Mouse (Mus musculus) ovary, postnatal 36 days (tissue): ENCODE results near the gene Snx14.
"Not testable (repeated sequence)": the region's sequence is repeated elsewhere in the genome, so short reads cannot be mapped to it uniquely, and the experiment has no call there.

Source experiments
- DNase-seq: peaks from one replicate; pipeline ENCODE4 v3.0.0; 2022; ENCODE audit warnings: low spot score, mixed read lengths

Gene Snx14

GRCm38 (mm10) chr9:88438555-88439237, at the start of gene Snx14:
TSS of gene Snx14 (minus strand) at chr9:88438958.
- peak; percentile 98 for DNase-seq

- peak; percentile 7 for DNase-seq
These were observed 45.8 kb upstream of the Snx14 start for GRCm38 (mm10) chr9:88484531-88484930.

GRCm38 (mm10) chr9:88482829-88483396, 44.2 kb upstream of the Snx14 start:
- DNase-seq: no peak

GRCm38 (mm10) chr9:88482230-88482828, 43.6 kb upstream of the Snx14 start, which contains the start of gene Syncrip:
TSS of gene Syncrip (minus strand) at chr9:88482574.
- peak; percentile 95 for DNase-seq

DNA sequence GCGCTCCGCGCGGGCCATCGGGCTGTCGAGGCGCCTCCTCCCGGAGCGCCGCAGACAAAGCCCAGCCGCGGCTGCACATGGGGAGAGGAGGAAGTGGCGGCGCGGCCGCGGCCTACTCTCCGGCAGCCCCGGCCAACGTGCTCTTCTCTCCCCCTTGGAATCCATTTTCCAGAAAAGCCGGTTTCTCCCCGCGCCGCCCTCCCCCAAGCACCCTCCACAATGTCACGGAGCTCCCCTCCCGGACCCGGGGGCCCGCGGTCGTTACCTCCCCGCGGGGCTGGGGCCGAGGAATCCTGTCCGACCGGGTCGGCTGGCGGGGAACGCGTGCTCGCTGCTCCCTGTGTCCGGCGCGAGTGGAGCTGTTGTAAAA, 43.0 kb upstream of the Snx14 start:
- no peak for DNase-seq

DNA sequence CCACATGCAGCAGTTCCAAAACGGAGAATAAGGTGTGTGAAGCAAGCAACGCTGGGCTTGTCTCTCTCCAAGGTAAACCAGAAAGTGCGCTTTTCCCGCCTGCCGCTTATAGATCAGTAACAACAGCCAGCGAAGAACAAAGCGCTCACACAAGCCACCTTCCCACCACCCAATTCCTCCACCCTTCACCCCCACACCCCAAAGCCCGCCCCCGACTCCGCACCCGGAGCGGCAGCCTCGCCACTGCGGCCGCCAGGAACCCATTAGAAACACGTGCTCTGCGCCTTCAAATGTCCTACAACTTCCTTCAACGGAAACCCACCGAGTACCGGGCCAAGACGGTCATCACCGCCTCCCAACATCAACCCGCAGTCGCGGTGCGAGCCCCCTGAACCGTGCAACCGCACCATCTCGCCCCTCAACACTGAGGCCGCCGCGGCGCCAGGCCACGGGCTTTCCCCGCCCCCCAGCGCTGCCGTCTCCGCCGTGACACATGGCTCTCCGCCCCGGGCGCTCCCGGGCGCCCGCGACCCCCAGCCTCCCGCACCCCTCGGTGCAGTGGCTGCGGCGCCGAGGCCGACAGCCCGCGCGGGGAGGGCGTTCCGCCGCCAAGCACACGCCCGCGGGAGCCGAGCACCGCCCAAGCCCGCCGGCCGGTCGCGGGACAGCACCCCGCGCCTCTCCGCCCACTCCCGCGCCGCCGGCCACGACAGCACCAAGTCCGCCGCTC, 42.5 kb upstream of the Snx14 start:
- DNase-seq: peak; percentile 53

DNA sequence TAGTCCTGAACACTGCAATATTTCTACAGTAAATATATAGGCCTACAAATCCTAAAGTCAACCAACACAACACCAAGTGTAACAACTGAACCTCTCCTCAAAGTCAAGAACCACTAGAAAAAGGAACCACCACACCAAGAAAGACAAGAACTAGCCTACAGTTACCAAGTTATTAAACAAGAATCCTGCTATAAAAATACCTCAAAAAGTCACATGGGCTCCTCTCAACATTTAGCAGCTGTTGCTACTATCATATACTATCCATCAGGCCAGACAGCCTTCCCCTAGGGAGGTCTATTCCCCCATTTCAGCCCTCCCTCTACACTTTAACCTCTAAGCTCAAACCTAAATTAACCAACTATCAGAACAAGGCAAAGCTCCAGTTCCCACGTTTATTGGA, 41.4 kb upstream of the Snx14 start:
- no peak for DNase-seq

- DNase-seq: no peak
These were observed 37.4 kb upstream of the Snx14 start for GRCm38 (mm10) chr9:88476138-88476537.

DNA sequence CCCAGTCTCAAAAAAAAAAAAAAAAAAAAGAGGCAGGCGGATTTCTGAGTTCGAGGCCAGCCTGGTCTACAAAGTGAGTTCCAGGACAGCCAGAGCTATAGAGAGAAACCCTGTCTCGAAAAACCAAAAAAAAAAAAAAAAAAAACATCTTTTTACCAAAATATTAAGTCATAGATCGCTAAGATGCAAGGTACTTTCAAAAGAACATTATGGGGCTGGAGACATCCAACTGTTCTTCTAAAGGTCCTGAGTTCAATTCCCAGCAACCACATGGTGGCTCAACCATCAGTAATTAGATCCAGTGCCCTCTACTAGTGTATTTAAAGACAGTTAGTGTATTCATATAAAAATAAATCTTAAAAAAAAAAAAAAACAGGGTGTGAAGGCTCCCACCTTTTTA, 22.3 kb upstream of the Snx14 start:
- not testable (repeated sequence) for DNase-seq

DNA sequence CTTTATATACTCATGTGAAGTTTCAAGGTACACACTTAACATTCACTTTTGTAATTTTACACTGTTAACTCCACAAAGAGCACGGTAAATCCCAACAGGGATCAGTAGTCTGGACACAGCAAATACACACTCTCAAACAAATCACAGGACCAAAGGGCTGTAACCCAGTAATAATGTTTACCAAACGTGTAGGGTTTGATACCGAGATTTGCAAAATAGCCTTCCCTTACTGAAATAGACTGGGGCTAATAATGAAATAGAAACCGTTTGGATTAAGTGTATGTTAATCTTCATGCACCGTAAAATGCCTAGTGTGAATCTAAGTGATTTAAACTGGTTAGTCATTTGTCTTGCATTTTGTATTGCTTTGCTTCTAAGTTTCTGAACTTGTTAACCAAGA, 1.2 kb upstream of the Snx14 start:
- no peak for DNase-seq

GRCm38 (mm10) chr9:88439238-88439600, 461 bp upstream of the Snx14 start:
- DNase-seq: no peak

DNA sequence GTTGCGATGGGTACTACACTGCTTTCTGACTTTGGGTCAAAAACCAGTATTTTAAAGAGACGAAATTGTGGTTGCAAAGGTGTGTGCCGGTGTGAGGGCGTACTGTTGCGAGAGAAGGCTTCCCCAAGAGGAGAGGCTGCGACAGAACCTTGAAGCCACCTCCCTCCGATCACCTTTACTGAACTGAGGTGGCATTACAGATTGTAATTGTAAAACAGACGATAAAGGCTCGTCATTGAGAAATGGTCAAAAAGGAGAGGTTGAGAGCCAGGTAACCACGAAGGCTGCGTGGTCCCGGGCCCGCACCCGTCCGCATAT, 562 bp downstream of the Snx14 start:
- no peak for DNase-seq

DNA sequence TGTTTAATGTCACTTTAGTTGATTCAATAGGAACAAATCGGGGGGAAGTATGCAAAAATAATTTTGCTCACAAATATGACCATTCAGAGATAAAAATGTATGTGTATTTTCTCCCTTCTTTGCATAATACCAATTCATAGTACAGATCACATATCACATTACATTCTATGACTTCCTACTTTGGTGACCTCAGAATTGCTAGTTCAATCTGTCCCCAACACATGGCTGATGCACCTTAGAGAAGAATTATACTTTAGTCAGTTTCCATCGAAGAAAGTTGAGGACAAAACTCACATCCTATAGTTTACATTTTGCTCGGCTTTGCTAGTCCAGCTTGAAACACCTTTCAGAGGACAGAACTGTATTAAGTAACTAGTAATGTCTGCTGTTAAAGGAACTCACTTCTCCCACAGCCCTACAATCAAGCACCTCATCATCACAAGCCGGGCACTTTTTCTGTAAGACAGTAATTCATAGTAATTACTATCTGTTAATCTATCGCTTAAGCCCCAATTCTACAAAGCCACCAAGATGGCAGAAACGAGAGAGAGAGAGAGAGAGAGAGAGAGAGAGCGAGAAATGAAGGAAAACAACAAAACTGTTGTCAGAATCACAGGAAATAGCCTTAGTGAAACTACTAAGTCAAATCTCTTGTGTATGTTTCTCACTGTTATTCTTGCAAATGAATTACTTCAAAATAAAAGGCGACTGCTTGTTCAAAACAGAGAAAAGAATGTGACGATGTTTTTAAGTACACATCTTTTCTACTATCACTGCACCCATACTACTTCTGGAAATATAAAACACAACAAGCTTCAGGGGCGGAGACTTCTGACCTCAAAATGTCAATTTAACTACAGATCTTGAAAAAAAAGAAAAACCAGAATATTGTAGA, 1.2 kb downstream of the Snx14 start:
- no peak for DNase-seq

GRCm38 (mm10) chr9:88424356-88424755, 14.4 kb downstream of the Snx14 start:
- DNase-seq: no peak

DNA sequence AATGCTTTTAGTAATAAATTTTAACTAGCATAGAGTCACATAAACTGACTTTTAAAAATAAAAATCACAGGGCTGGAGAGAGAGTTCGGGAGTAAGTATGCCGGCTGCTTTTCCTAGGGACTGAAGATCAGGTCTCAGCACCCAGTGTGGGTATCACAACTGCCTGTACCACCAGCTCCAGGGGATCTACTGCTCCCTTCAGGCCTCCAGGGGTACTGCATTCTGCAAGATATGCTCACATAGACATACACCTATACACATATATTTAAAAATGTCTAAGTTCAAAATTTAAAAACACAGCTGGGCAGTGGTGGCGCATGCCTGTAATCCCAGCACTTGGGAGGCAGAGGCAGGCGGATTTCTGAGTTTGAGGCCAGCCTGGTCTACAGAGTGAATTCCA, 16.3 kb downstream of the Snx14 start:
- no peak for DNase-seq

DNA sequence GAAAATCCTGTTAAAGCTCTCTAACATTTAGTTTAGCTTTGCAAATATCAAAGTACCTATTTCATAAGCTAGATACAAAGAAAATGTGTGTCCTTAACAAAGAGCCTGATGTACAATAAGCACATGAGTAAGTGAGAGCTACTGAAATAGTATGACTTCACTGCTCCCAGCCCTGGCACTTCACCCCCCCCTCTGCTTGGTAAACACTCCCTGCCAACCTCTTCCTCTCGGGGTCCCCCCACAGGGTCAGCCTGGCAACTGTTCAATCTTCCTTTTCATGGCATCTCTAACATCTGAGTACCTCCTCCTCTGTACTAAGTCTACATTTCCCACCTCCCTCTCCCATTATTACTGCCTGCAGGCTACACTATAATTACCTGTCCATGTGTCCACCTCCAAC, 22.0 kb downstream of the Snx14 start:
- no peak for DNase-seq

DNA sequence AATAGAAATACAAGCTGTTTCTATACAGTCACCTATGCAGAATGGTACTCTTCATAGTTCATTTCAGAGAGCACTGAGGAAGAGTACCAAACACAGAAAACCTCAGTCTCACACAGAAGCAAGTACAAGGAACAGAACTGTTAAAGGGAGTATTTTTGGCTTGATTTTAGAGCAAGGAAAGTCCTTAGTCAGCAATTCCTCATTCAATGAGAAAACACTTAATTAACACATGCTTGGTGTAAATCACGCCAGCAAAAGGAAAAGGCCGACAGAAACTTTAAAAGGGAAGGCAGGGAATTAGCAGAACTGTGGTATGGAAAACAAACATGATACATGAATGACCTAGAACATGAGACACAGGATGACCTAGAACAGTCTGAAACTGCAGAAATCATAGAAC, 28.8 kb downstream of the Snx14 start:
- no peak for DNase-seq

DNA sequence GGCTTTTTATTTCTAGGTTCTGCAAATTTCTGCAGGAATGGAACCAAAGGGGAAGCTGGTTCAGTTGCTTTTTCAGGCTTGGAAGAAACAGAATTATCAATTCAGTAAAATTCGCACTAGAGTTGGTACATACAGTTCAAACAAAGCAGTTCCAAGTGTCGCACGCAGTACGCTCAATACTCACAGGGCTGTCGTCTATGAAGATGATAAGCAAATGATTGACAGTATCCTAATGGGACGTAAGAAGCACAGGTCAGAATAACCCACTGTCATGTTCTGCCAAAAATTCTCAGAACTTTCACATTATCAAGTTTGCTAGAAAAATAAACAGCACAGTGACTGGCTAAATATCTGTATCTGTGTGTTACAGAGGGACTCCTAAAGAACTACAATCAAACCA, 34.2 kb downstream of the Snx14 start:
- DNase-seq: no peak

DNA sequence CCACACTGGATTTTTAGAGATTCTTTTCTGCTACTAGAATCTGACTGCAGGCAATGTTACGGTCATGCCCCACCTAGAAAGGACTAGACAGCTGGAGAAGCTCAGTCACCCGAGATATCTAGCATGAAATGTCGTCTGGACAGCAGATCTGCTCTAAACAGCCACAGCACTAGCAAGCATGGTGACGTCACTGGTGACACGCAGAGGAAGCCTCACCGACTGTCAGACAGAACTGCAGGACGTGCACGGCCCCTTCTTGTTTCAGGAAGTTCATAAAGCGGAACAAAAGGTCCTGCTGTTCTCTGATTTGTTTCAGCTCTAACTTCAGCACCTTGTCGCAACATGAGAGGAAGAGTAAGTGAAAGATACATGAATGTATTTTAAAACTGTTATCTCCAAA, 34.7 kb downstream of the Snx14 start:
- no peak for DNase-seq

- DNase-seq: no peak
These were observed 40.3 kb downstream of the Snx14 start for GRCm38 (mm10) chr9:88398461-88398860.

- no peak for DNase-seq
These were observed 43.9 kb downstream of the Snx14 start for GRCm38 (mm10) chr9:88394852-88395251.

DNA sequence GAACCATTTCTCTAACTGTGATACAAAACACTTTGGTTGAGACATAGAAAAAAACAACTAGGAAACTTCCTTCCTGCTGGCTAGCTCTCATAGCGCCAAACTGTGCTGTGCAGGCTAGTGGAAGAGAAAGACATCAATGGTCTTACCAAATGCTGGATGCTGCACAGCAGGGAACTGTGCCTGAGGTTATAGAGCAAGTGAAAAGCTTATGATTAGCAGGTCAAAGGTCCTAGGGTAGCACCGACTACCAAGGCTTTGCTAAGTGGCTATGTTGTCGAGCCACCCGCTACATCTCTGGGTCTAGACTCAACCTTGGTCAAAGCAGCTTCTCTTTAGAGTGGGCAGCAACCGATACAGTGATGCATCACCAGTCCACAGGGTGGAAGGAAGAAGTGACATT, 49.9 kb downstream of the Snx14 start:
- no peak for DNase-seq
